Mouse (Mus musculus): ENCODE results near the gene Car10. TPM values are rescaled to one million over a fixed set of nuclear protein-coding genes. Genes with fewer than 3 reads are reported as not detected.

The Car10 gene
- total and polyA plus RNA-seq, 3 experiments, result not detected

GRCm38 (mm10) chr11:93128481-93128880 is 30.7 kb downstream of the Car10 start:
- no peak for TF ChIP-seq MAFK (IDR thresholded peaks at IDR 0.05; ENCODE audit: borderline replicate concordance, low read depth, low read length)
- TF ChIP-seq RAD21 (IDR thresholded peaks at IDR 0.05; ENCODE audit: low read depth, low read length), result no peak
- TF ChIP-seq TAL1 (IDR thresholded peaks at IDR 0.05; ENCODE audit: low read length), result no peak
- TF ChIP-seq BHLHE40 (IDR thresholded peaks at IDR 0.05; ENCODE audit: borderline replicate concordance, low read depth, low read length), result no peak
- no peak for TF ChIP-seq SMC3 (IDR thresholded peaks at IDR 0.05; ENCODE audit: low read depth, low read length)
- TF ChIP-seq USF2 (IDR thresholded peaks at IDR 0.05; ENCODE audit: borderline replicate concordance in 1 of 2, insufficient read depth in 1 of 2, low read depth in 1 of 2, low read length in 2 of 2), result no peak
- Histone ChIP-seq H3K36me3 (ENCODE audit: control insufficient read depth in 1 of 2, insufficient read depth in 2 of 2, low read length in 2 of 2) (no peaks in the 10 kb centered on the region), H3K9me3 (replicated peaks; ENCODE audit: insufficient read depth, low read length) (no peaks in the 10 kb centered on the region), H3K4me3 (ENCODE audit: control insufficient read depth in 1 of 2, insufficient read depth in 1 of 2, low read depth in 2 of 2, low read length in 2 of 2) (no peak overlapping the region), H3K27me3 (ENCODE audit: control insufficient read depth in 1 of 2, insufficient read depth in 2 of 2, low read length in 2 of 2) (no peaks in the 10 kb centered on the region), H3K9ac (ENCODE audit: control insufficient read depth, low read depth, low read length, poor library complexity, severe bottlenecking) (no peak overlapping the region), H3K27ac (ENCODE audit: control insufficient read depth, low read depth, low read length) (no peak overlapping the region), H3K79me2 (ENCODE audit: control insufficient read depth, insufficient read depth, low read length, poor library complexity) (no peaks in the 10 kb centered on the region), H3K4me1 (ENCODE audit: control insufficient read depth in 1 of 2, insufficient read depth in 2 of 2, low read length in 2 of 2) (no peaks in the 10 kb centered on the region)
- no peak for DNase-seq (ENCODE audit: low read depth, low spot score)

DNA sequence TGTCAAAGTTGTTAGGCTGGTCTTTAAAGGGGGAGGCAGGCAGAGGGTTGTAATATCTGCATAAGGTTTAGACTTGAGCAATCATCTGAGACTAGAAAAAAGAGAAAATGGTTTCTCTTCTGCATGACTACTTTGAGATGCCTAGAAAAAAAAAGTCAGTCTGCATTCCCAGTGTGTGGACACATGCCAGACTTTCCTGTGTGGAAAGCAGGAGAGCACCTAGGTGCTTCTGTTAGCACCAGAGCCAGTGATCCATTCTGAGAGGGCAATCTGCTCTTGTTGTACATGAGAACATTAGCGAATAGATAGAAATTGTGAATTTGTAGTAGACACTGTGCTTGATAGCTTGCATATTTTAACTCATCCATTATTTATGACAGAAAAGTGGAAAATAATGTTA is 40.0 kb downstream of the Car10 start:
- no peak for TF ChIP-seq ELF1 (IDR thresholded peaks at IDR 0.05; ENCODE audit: low read depth, low read length)
- no peak for TF ChIP-seq MEF2A (IDR thresholded peaks at IDR 0.05; ENCODE audit: extremely low read depth, insufficient replicate concordance, low read depth, low read length, poor library complexity, severe bottlenecking)
- no peak for TF ChIP-seq EP300 (IDR thresholded peaks at IDR 0.05; ENCODE audit: low read depth in 1 of 2, low read length in 2 of 2)
- no peak for TF ChIP-seq CTCF (IDR thresholded peaks at IDR 0.05 in 2 of 3, conservative IDR thresholded peaks at IDR 0.05 in 1 of 3; ENCODE audit: control insufficient read depth in 1 of 3, insufficient read depth in 1 of 3, low read depth in 2 of 3, low read length in 3 of 3, poor library complexity in 1 of 3, severe bottlenecking in 1 of 3)
- no peak for TF ChIP-seq MAFK (IDR thresholded peaks at IDR 0.05; ENCODE audit: borderline replicate concordance, low read depth, low read length)
- TF ChIP-seq USF2 (IDR thresholded peaks at IDR 0.05; ENCODE audit: borderline replicate concordance in 1 of 2, insufficient read depth in 1 of 2, low read depth in 1 of 2, low read length in 2 of 2), result no peak
- TF ChIP-seq POLR2AphosphoS5 (IDR thresholded peaks at IDR 0.05; ENCODE audit: borderline replicate concordance, low read depth, low read length), result no peak
- TF ChIP-seq UBTF (IDR thresholded peaks at IDR 0.05; ENCODE audit: borderline replicate concordance, insufficient read depth, low read depth, low read length), result no peak
- no peak for TF ChIP-seq MAX (IDR thresholded peaks at IDR 0.05; ENCODE audit: low read length)
- no peak for TF ChIP-seq CHD1 (IDR thresholded peaks at IDR 0.05; ENCODE audit: low read depth, low read length)
- TF ChIP-seq USF1 (IDR thresholded peaks at IDR 0.05; ENCODE audit: low read depth, low read length), result no peak
- TF ChIP-seq E2F4 (IDR thresholded peaks at IDR 0.05; ENCODE audit: borderline replicate concordance, low read depth, low read length), result no peak
- no peak for TF ChIP-seq MYB (IDR thresholded peaks at IDR 0.05; ENCODE audit: low read depth, low read length)
- no peak for TF ChIP-seq ZMIZ1 (IDR thresholded peaks at IDR 0.05; ENCODE audit: low read depth, low read length)
- no peak for TF ChIP-seq MAZ (IDR thresholded peaks at IDR 0.05; ENCODE audit: low read depth, low read length)
- no peak for TF ChIP-seq CHD2 (IDR thresholded peaks at IDR 0.05; ENCODE audit: low read length)
- TF ChIP-seq GATA1 (IDR thresholded peaks at IDR 0.05; ENCODE audit: low read depth, low read length), result no peak
- no peak for TF ChIP-seq ETS1 (IDR thresholded peaks at IDR 0.05; ENCODE audit: low read depth, low read length)
- H3K27me3 ChIP-seq (ENCODE audit: control insufficient read depth in 1 of 2, insufficient read depth in 2 of 2, low read length in 2 of 2), result no peaks in the 10 kb centered on the region
- no peak overlapping the region for H3K9ac ChIP-seq (ENCODE audit: control insufficient read depth, low read depth, low read length, poor library complexity, severe bottlenecking)
- no peak overlapping the region for H3K27ac ChIP-seq (ENCODE audit: control insufficient read depth, low read depth, low read length)
- H3K36me3 ChIP-seq (ENCODE audit: control insufficient read depth in 1 of 2, insufficient read depth in 2 of 2, low read length in 2 of 2), result no peaks in the 10 kb centered on the region
- no peaks in the 10 kb centered on the region for H3K79me2 ChIP-seq (ENCODE audit: control insufficient read depth, insufficient read depth, low read length, poor library complexity)
- no peaks in the 10 kb centered on the region for H3K9me3 ChIP-seq (replicated peaks; ENCODE audit: insufficient read depth, low read length)
- no peaks in the 10 kb centered on the region for H3K4me1 ChIP-seq (ENCODE audit: control insufficient read depth in 1 of 2, insufficient read depth in 2 of 2, low read length in 2 of 2)
- no peak for DNase-seq (ENCODE audit: low read depth, low spot score)
- no peak overlapping the region for H3K4me3 ChIP-seq (ENCODE audit: control insufficient read depth in 1 of 2, insufficient read depth in 1 of 2, low read depth in 2 of 2, low read length in 2 of 2)

All from MEL (cell line).